Mouse (Mus musculus): ENCODE results near the gene Gm16181.

DNA sequence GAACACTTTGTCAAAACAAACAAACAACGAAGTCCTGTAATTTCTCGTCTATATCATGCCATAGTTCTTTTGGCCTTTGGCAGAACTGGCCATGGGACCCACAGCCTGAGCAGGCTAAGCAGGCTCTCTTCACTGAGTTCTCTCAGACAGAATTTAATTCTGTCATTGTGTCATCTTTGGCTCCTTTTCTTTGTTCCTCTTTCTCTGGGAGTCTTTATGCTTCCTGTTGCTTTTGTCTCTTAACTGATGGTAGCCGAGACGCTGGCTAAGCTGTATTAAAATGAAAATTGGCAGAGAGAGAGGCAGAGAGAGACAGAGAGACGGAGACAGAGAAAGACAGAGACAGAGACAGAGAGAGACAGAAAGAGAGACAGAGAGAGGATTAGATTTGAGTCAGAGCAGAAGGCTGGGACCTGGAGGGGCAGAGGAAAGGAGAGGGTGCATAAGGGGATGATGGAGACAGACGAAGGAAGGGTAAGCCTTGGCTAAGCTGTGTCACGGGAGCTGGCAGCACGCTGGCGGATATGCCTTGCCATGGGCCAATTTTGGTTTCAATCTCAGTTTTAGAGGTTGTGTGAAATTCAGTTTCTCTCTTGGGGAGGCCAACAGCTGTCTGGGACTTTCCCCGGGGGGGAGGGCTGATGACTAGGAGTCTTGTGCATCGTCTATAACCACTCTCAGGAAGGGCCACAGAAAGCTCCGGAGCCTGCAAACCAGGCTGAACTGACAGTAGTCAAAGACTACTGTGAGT is 10.7 kb upstream of the Gm16181 start:
- TF ChIP-seq POLR2A (IDR thresholded peaks at IDR 0.05; ENCODE audit: control insufficient read depth, low read depth, low read length) (no peak), CTCF (IDR thresholded peaks at IDR 0.05; ENCODE audit: control insufficient read depth, insufficient read depth, insufficient replicate concordance, low read depth, low read length) (no peak)

Data from testis, adult 2 months (tissue).